Mouse (Mus musculus): ENCODE measurements around the gene Thnsl1. TPM values are rescaled to one million over a fixed set of nuclear protein-coding genes. Genes with fewer than 3 reads are reported as not detected.
"Not testable (repeated sequence)": the region's sequence is repeated elsewhere in the genome, so short reads cannot be mapped to it uniquely, and the experiment has no call there.

The Thnsl1 gene
- polyA plus RNA-seq, 1 experiment from 2014 or later, result 10.9 TPM

GRCm38 (mm10) chr2:21222453-21223384, 17.2 kb downstream of the Thnsl1 start:
- 88% methylated on average over 9 of the region's 9 CpGs for WGBS
- Histone ChIP-seq H3K36me3 (ENCODE audit: control insufficient read depth, insufficient read depth, low read length) (no peaks in the 10 kb centered on the region), H3K9me3 (ENCODE audit: control insufficient read depth, low read depth, low read length) (no peaks in the 10 kb centered on the region), H3K4me1 (ENCODE audit: control insufficient read depth, insufficient read depth, low read length) (no peaks in the 10 kb centered on the region), H3K27me3 (ENCODE audit: control insufficient read depth, insufficient read depth, low read length) (no peaks in the 10 kb centered on the region), H3K4me3 (ENCODE audit: low read depth, low read length) (no peak overlapping the region), H3K4me2 (replicated peaks; ENCODE audit: low read depth, low read length) (no peak overlapping the region), H3K27ac (ENCODE audit: low read length) (no peak overlapping the region), H3K9ac (replicated peaks; ENCODE audit: low read depth, low read length) (no peak overlapping the region)
- no peak for ATAC-seq (ENCODE audit: insufficient number of reproducible peaks, insufficient read depth, low FRiP score, low read depth)

- 61% methylated on average over 2 of the region's 2 CpGs for WGBS
- peak overlapping the region; percentile 15; the same call in 1 of the 2 replicates for H3K27ac ChIP-seq (ENCODE audit: low read length)
- no peak overlapping the region for H3K4me2 ChIP-seq (replicated peaks; ENCODE audit: low read depth, low read length)
- H3K36me3 ChIP-seq (ENCODE audit: control insufficient read depth, insufficient read depth, low read length), result no peaks in the 10 kb centered on the region
- ATAC-seq (ENCODE audit: insufficient number of reproducible peaks, insufficient read depth, low FRiP score, low read depth), result no peak
- no peaks in the 10 kb centered on the region for H3K27me3 ChIP-seq (ENCODE audit: control insufficient read depth, insufficient read depth, low read length)
- H3K9ac ChIP-seq (replicated peaks; ENCODE audit: low read depth, low read length), result no peak overlapping the region
- H3K4me1 ChIP-seq (ENCODE audit: control insufficient read depth, insufficient read depth, low read length), result no peaks in the 10 kb centered on the region
- H3K9me3 ChIP-seq (ENCODE audit: control insufficient read depth, low read depth, low read length), result no peaks in the 10 kb centered on the region
- H3K4me3 ChIP-seq (ENCODE audit: low read depth, low read length), result no peak overlapping the region
Observed at GRCm38 (mm10) chr2:21230276-21230675, 24.8 kb downstream of the Thnsl1 start.

- Histone ChIP-seq H3K9ac (replicated peaks; ENCODE audit: low read depth, low read length) (no peak overlapping the region), H3K4me1 (ENCODE audit: control insufficient read depth, insufficient read depth, low read length) (no peaks in the 10 kb centered on the region), H3K9me3 (ENCODE audit: control insufficient read depth, low read depth, low read length) (no peaks in the 10 kb centered on the region), H3K4me2 (replicated peaks; ENCODE audit: low read depth, low read length) (no peak overlapping the region), H3K27me3 (ENCODE audit: control insufficient read depth, insufficient read depth, low read length) (no peaks in the 10 kb centered on the region), H3K36me3 (ENCODE audit: control insufficient read depth, insufficient read depth, low read length) (no peaks in the 10 kb centered on the region), H3K4me3 (ENCODE audit: low read depth, low read length) (no peak overlapping the region), H3K27ac (ENCODE audit: low read length) (no peak overlapping the region)
- 66% methylated on average over 3 of the region's 3 CpGs for WGBS
- ATAC-seq (ENCODE audit: insufficient number of reproducible peaks, insufficient read depth, low FRiP score, low read depth), result no peak
Observed at GRCm38 (mm10) chr2:21231147-21231546, 25.6 kb downstream of the Thnsl1 start.

DNA sequence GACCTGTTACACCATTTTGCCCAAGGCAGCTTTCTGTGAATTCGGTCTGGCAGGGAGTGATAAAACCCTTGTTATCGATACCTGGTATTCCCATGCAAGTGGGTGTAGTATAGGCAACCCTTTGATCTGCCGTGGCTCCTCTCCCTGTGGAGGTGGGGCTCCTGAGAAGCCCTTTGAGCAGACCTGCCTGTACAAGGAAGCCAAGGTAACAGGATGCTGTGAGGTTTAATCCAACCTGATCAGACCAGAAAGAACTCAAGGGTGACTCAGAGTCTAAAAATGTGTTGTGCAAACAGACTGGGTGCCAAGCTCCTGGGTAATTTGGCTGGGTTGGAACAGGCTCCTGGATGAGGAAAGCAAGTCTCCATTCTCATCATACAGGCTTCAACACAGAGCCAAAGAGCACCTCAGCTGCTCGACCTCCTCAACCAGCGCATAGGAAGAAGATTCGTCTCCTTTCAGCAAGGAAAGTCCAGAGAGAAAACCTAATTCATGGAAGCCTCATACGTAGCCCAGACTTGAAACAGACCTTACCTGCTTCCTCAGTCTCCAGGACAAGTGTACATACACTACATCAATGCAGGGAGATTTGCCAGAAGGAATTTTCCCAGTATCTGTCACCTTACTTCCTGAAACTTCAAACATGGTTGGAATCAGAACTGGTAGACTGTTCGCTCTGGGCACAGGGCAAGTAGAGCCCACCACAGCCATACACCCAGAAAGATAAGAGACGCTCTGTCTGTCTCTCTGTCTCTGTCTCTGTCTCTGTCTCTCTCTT, 29.5 kb downstream of the Thnsl1 start:
- Histone ChIP-seq H3K4me3 (ENCODE audit: low read depth, low read length) (no peak overlapping the region), H3K4me1 (ENCODE audit: control insufficient read depth, insufficient read depth, low read length) (no peaks in the 10 kb centered on the region), H3K4me2 (replicated peaks; ENCODE audit: low read depth, low read length) (no peak overlapping the region), H3K9me3 (ENCODE audit: control insufficient read depth, low read depth, low read length) (no peaks in the 10 kb centered on the region), H3K9ac (replicated peaks; ENCODE audit: low read depth, low read length) (no peak overlapping the region), H3K27me3 (ENCODE audit: control insufficient read depth, insufficient read depth, low read length) (no peaks in the 10 kb centered on the region), H3K36me3 (ENCODE audit: control insufficient read depth, insufficient read depth, low read length) (no peaks in the 10 kb centered on the region), H3K27ac (ENCODE audit: low read length) (peak overlapping the region; percentile 49)
- 61% methylated on average over 9 of the region's 9 CpGs for WGBS
- ATAC-seq (ENCODE audit: insufficient number of reproducible peaks, insufficient read depth, low FRiP score, low read depth), result peak; percentile 94

DNA sequence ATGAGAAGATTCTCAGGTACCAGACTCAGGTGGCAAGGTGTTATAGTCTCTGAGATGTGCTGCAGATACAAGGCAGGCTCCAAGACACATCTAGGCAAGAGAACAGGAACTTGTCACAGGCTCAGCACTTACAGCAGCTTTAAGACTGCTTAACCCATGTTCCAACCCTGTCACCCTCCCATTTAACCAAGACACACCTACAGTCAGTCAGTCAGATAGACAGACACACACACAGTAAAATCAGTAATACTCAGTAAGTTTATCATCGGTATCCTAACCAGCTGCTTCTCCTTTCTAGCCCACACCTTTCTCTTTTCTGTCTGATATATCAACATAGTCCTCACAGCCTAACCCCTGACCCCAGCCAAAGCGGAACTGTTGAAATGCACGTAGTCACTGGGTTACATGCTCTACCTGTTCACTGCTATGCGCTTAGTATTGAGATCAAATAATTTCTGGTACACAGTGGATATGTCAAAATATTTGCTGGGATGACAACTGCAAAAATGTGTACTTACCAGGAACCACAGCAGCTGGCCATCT, 30.4 kb downstream of the Thnsl1 start:
- Histone ChIP-seq H3K27me3 (ENCODE audit: control insufficient read depth, insufficient read depth, low read length) (no peaks in the 10 kb centered on the region), H3K36me3 (ENCODE audit: control insufficient read depth, insufficient read depth, low read length) (no peaks in the 10 kb centered on the region), H3K4me3 (ENCODE audit: low read depth, low read length) (no peak overlapping the region), H3K9me3 (ENCODE audit: control insufficient read depth, low read depth, low read length) (no peaks in the 10 kb centered on the region), H3K27ac (ENCODE audit: low read length) (peak overlapping the region; percentile 49; the same call in 1 of the 2 replicates), H3K9ac (replicated peaks; ENCODE audit: low read depth, low read length) (no peak overlapping the region), H3K4me2 (replicated peaks; ENCODE audit: low read depth, low read length) (no peak overlapping the region), H3K4me1 (ENCODE audit: control insufficient read depth, insufficient read depth, low read length) (no peaks in the 10 kb centered on the region)
- WGBS, result 82% methylated on average over 4 of the region's 4 CpGs
- ATAC-seq (ENCODE audit: insufficient number of reproducible peaks, insufficient read depth, low FRiP score, low read depth), result no peak

DNA sequence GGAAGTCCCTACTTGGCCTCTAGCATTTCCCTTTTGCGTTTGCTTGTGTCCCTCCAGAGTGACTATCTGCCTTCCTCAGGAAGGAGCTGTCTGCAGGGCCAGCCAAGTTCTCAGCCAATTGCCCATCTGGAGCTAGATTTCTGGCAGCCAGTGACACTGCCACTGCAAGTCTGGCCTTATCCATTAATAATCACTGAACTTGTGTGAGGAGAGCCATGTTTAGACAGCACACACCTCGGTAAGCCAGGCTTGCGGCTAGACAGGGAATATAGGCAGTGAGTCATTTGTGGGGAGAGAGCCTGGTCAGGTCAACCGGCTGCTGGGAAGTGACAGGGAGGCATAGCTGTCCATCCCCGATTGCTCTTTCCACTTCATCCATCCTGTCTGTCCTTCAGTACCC, 31.3 kb downstream of the Thnsl1 start:
- Histone ChIP-seq H3K27ac (ENCODE audit: low read length) (no peak overlapping the region), H3K36me3 (ENCODE audit: control insufficient read depth, insufficient read depth, low read length) (no peaks in the 10 kb centered on the region), H3K27me3 (ENCODE audit: control insufficient read depth, insufficient read depth, low read length) (no peaks in the 10 kb centered on the region), H3K9ac (replicated peaks; ENCODE audit: low read depth, low read length) (no peak overlapping the region), H3K4me2 (replicated peaks; ENCODE audit: low read depth, low read length) (no peak overlapping the region), H3K4me1 (ENCODE audit: control insufficient read depth, insufficient read depth, low read length) (no peaks in the 10 kb centered on the region), H3K4me3 (ENCODE audit: low read depth, low read length) (no peak overlapping the region), H3K9me3 (ENCODE audit: control insufficient read depth, low read depth, low read length) (no peaks in the 10 kb centered on the region)
- WGBS, result 36% methylated on average over 5 of the region's 5 CpGs
- ATAC-seq (ENCODE audit: insufficient number of reproducible peaks, insufficient read depth, low FRiP score, low read depth), result no peak

DNA sequence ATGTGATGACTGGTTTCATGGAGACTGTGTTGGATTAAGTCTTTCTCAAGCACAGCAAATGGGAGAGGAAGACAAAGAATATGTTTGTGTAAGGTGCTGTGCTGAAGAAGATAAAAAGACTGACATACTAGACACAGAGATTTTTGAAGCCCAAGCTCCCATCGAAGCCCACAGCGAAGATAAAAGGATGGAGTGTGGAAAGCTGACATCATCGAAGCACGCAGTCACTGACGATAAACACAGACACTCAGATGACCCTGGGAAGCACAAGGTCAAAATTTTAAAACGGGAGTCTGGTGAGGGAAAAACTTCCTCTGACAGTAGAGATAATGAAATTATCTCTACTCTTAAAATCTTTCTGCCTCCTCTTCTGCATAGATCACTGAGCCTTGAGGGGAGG, 38.6 kb downstream of the Thnsl1 start:
- not testable (repeated sequence) for H3K27me3 ChIP-seq (ENCODE audit: control insufficient read depth, insufficient read depth, low read length); H3K36me3 ChIP-seq (ENCODE audit: control insufficient read depth, insufficient read depth, low read length); H3K4me2 ChIP-seq (replicated peaks; ENCODE audit: low read depth, low read length); H3K9ac ChIP-seq (replicated peaks; ENCODE audit: low read depth, low read length); ATAC-seq (ENCODE audit: insufficient number of reproducible peaks, insufficient read depth, low FRiP score, low read depth); H3K27ac ChIP-seq (ENCODE audit: low read length); H3K4me3 ChIP-seq (ENCODE audit: low read depth, low read length); H3K9me3 ChIP-seq (ENCODE audit: control insufficient read depth, low read depth, low read length); H3K4me1 ChIP-seq (ENCODE audit: control insufficient read depth, insufficient read depth, low read length)
- 34% methylated on average over 2 of the region's 6 CpGs for WGBS

- ATAC-seq (ENCODE audit: insufficient number of reproducible peaks, insufficient read depth, low FRiP score, low read depth), result no peak
- Histone ChIP-seq H3K36me3 (ENCODE audit: control insufficient read depth, insufficient read depth, low read length) (no peaks in the 10 kb centered on the region), H3K9ac (replicated peaks; ENCODE audit: low read depth, low read length) (no peak overlapping the region), H3K27ac (ENCODE audit: low read length) (no peak overlapping the region), H3K4me1 (ENCODE audit: control insufficient read depth, insufficient read depth, low read length) (no peaks in the 10 kb centered on the region), H3K4me3 (ENCODE audit: low read depth, low read length) (no peak overlapping the region), H3K4me2 (replicated peaks; ENCODE audit: low read depth, low read length) (no peak overlapping the region), H3K27me3 (ENCODE audit: control insufficient read depth, insufficient read depth, low read length) (no peaks in the 10 kb centered on the region), H3K9me3 (ENCODE audit: control insufficient read depth, low read depth, low read length) (no peaks in the 10 kb centered on the region)
- WGBS, result 47% methylated on average over 4 of the region's 4 CpGs
Observed at GRCm38 (mm10) chr2:21244986-21245385, 39.5 kb downstream of the Thnsl1 start.

Measured in stomach, embryonic 14.5 days (tissue).